Mouse (Mus musculus) spleen, postnatal 4 days (tissue): Measurements from ENCODE around the gene Ankle2.
A peak's percentile ranks its signal among the peaks of the same experiment; 100 is the strongest.

Experiments
- DNase-seq, 2 experiments: peaks; one replicate each; pipeline ENCODE4 v3.0.0; 2022; ENCODE audit warnings: low spot score in 2 of 2

Gene Ankle2

GRCm38 (mm10) chr5:110284536-110284935, 53.7 kb downstream of the Ankle2 start:
- DNase-seq, result peak; percentile 79 to 89

- no peak for DNase-seq
These were observed 54.4 kb downstream of the Ankle2 start for GRCm38 (mm10) chr5:110285156-110285555.

GRCm38 (mm10) chr5:110285770-110286445, 55.1 kb downstream of the Ankle2 start, which contains the start of the genes Pxmp2 and Pole:
Gene Pxmp2, minus strand, starts transcription at chr5:110286186.
Gene Pole, plus strand, starts transcription at chr5:110286306.
- peak; percentile 87 to 95 for DNase-seq

- DNase-seq, result no peak
These were observed 55.8 kb downstream of the Ankle2 start for GRCm38 (mm10) chr5:110286446-110287083.

GRCm38 (mm10) chr5:110287084-110287475, 56.3 kb downstream of the Ankle2 start:
- no peak for DNase-seq

- no peak for DNase-seq
These were observed 60.8 kb downstream of the Ankle2 start for GRCm38 (mm10) chr5:110291649-110292048.

- DNase-seq, result no peak
These were observed 65.8 kb downstream of the Ankle2 start for GRCm38 (mm10) chr5:110296637-110297036.

- DNase-seq, result no peak
These were observed 69.8 kb downstream of the Ankle2 start for GRCm38 (mm10) chr5:110300591-110300990.
